Mouse (Mus musculus) gastrocnemius, adult 8-10 months (tissue): ENCODE measurements around the gene Smc4. TPM values are rescaled to one million over a fixed set of nuclear protein-coding genes. Genes with fewer than 3 reads are reported as not detected.

Experiments
- DNase-seq, 2 experiments: peaks; one replicate each; pipeline ENCODE4 v3.0.0; 2022; ENCODE audit warnings: low spot score in 2 of 2
- total RNA-seq, 4 experiments: library from RNA; stranded (reverse); gene quantifications; 2 replicates each; pipeline ENCODE4 v1.2.4; 2022

Smc4 gene
- 1 to 10 TPM; 3.6 to 4.7 (median 4.2) TPM for total RNA-seq

GRCm38 (mm10) chr3:69004437-69005337, at the start of gene Smc4, which contains the start of gene Ift80:
Gene Smc4, plus strand, starts transcription at chr3:69004738.
Gene Ift80, minus strand, starts transcription at chr3:69004570.
- DNase-seq, result peak; percentile 87 to 90

GRCm38 (mm10) chr3:68956454-68956853, 48.1 kb upstream of the Smc4 start:
- DNase-seq, result no peak

GRCm38 (mm10) chr3:68957413-68957812, 47.1 kb upstream of the Smc4 start:
- DNase-seq, result no peak

- no peak for DNase-seq
Measured at GRCm38 (mm10) chr3:68964682-68965081, 39.9 kb upstream of the Smc4 start.

- no peak for DNase-seq
Measured at GRCm38 (mm10) chr3:68966527-68967285, 37.8 kb upstream of the Smc4 start.

- DNase-seq, result no peak
Measured at GRCm38 (mm10) chr3:68967404-68967803, 37.1 kb upstream of the Smc4 start.

- DNase-seq, result no peak
Measured at GRCm38 (mm10) chr3:68969091-68969590, 35.4 kb upstream of the Smc4 start.

- DNase-seq, result no peak
Measured at GRCm38 (mm10) chr3:68973574-68973973, 31.0 kb upstream of the Smc4 start.

GRCm38 (mm10) chr3:68974639-68975532, 29.7 kb upstream of the Smc4 start:
- no peak for DNase-seq

GRCm38 (mm10) chr3:68975533-68976490, 28.7 kb upstream of the Smc4 start:
- DNase-seq, result no peak

- no peak for DNase-seq
Measured at GRCm38 (mm10) chr3:68977696-68978095, 26.8 kb upstream of the Smc4 start.

- DNase-seq, result no peak
Measured at GRCm38 (mm10) chr3:68979187-68979586, 25.4 kb upstream of the Smc4 start.

GRCm38 (mm10) chr3:68980898-68981297, 23.6 kb upstream of the Smc4 start:
- DNase-seq, result no peak

GRCm38 (mm10) chr3:68986550-68986949, 18.0 kb upstream of the Smc4 start:
- no peak for DNase-seq

- DNase-seq, result no peak
Measured at GRCm38 (mm10) chr3:69002781-69003180, 1.8 kb upstream of the Smc4 start.

GRCm38 (mm10) chr3:69004055-69004436, 492 bp upstream of the Smc4 start:
- DNase-seq, result no peak

GRCm38 (mm10) chr3:69005338-69006245, 1.1 kb downstream of the Smc4 start:
- peak; percentile 3 to 12 for DNase-seq

GRCm38 (mm10) chr3:69006246-69006760, 1.8 kb downstream of the Smc4 start:
- no peak for DNase-seq

- no peak for DNase-seq
Measured at GRCm38 (mm10) chr3:69008873-69009272, 4.3 kb downstream of the Smc4 start.
